Mouse (Mus musculus): ENCODE data around the gene Tcf7l1.
A peak's percentile ranks its signal among the peaks of the same experiment; 100 is the strongest.

Tcf7l1 gene

GRCm38 (mm10) chr6:72744144-72744800 lies 44.8 kb downstream of the Tcf7l1 start:
- no peak for DNase-seq

- no peak for DNase-seq
Measured at GRCm38 (mm10) chr6:72743624-72744041, 45.4 kb downstream of the Tcf7l1 start.

- no peak for DNase-seq
Measured at GRCm38 (mm10) chr6:72742331-72742730, 46.7 kb downstream of the Tcf7l1 start.

- peak; percentile 67 for DNase-seq
Measured at GRCm38 (mm10) chr6:72740596-72741421, 48.2 kb downstream of the Tcf7l1 start.

GRCm38 (mm10) chr6:72736872-72737271 lies 52.2 kb downstream of the Tcf7l1 start:
- DNase-seq, result no peak

- DNase-seq, result peak; percentile 54
Measured at GRCm38 (mm10) chr6:72735206-72735605, 53.8 kb downstream of the Tcf7l1 start.

- DNase-seq, result no peak
Measured at GRCm38 (mm10) chr6:72733375-72733774, 55.7 kb downstream of the Tcf7l1 start.

- no peak for DNase-seq
Measured at GRCm38 (mm10) chr6:72732109-72732508, 56.9 kb downstream of the Tcf7l1 start.

GRCm38 (mm10) chr6:72730560-72730849 lies 58.5 kb downstream of the Tcf7l1 start:
- no peak for DNase-seq

GRCm38 (mm10) chr6:72729831-72730559 lies 59.1 kb downstream of the Tcf7l1 start:
- no peak for DNase-seq

- DNase-seq, result no peak
Measured at GRCm38 (mm10) chr6:72727826-72728225, 61.2 kb downstream of the Tcf7l1 start.

GRCm38 (mm10) chr6:72724494-72725180 lies 64.4 kb downstream of the Tcf7l1 start:
- DNase-seq, result peak; percentile 51

- DNase-seq, result peak; percentile 43
Measured at GRCm38 (mm10) chr6:72723731-72724385, 65.2 kb downstream of the Tcf7l1 start.

GRCm38 (mm10) chr6:72723143-72723542 lies 65.9 kb downstream of the Tcf7l1 start:
- DNase-seq, result no peak

- no peak for DNase-seq
Measured at GRCm38 (mm10) chr6:72720852-72721251, 68.2 kb downstream of the Tcf7l1 start.

- peak; percentile 71 for DNase-seq
Measured at GRCm38 (mm10) chr6:72714726-72715125, 74.3 kb downstream of the Tcf7l1 start.

GRCm38 (mm10) chr6:72714250-72714649 lies 74.8 kb downstream of the Tcf7l1 start:
- no peak for DNase-seq

GRCm38 (mm10) chr6:72711508-72712081 lies 77.5 kb downstream of the Tcf7l1 start:
- DNase-seq, result no peak

GRCm38 (mm10) chr6:72710897-72711507 lies 78.1 kb downstream of the Tcf7l1 start:
- no peak for DNase-seq

- no peak for DNase-seq
Measured at GRCm38 (mm10) chr6:72699467-72700126, 89.5 kb downstream of the Tcf7l1 start.

- no peak for DNase-seq
Measured at GRCm38 (mm10) chr6:72698559-72698958, 90.5 kb downstream of the Tcf7l1 start.
